Mouse (Mus musculus): ENCODE measurements around the gene Slc15a1.

DNA sequence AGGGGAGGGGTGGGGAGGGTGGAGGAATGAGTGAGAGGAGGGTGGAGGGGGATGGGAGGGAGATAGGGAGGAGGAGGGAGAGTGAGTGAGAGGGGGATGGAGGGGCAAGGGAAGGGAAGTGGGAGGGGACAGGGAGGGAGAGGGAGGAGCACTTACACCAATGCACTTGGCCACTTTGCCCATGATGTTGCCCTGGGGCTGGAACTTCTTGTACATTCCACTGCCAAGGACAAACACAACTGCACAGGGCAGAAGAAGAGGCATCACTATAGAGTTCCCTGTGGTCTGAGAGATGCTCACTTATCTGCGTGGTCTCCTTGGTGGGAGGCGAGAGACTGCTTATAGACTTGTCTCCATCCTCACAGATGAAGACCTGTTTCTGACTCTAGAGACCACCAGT is 23.5 kb downstream of the Slc15a1 start:
- no peak for TF ChIP-seq POLR2A (IDR thresholded peaks at IDR 0.05; ENCODE audit: borderline replicate concordance, extremely low read depth, insufficient read depth, insufficient read length, poor library complexity, severe bottlenecking)
- no peak for TF ChIP-seq CTCF (IDR thresholded peaks at IDR 0.05; ENCODE audit: borderline replicate concordance, extremely low read depth, insufficient read depth, insufficient read length)

All from brain, embryonic 14.5 days (tissue).